ENCODE assay signal across 8 mouse cellular contexts in the genomic region with DNA sequence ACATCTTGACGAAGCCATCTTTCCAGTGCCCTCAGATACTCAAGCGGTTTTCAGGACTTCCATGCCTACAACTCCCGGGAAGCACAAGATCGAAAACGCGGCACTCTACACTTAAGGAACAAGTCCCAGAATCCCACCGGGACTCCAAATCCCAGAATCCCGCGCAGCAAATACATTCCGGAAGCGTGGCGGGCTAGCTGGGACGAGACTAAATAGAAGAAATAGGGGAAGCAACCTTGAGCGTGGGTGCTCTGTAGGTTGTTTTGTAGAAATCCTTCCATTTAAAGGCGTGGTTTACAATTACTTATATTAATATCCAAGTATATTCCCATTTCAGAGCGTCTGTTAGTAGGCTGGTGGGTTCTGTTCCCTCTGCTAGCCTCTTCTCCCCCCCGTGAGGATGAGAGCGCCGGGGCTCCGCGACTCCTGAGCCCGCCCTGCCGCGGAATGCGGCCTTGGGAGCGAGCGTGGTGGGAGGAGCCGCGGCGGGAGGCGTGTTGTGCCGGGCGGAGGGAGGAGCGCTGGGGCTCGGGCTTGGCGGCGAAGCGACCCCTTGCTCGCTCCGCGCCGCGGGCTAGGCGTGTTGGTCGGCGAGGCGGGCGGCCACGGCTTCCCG. TPM values are rescaled to one million over a fixed set of nuclear protein-coding genes. Genes with fewer than 3 reads are reported as not detected.
DNase-seq lines count a peak whose midpoint lies in the region; ATAC-seq lines count a peak whose summit lies in the region.

A gene (plus strand): TSS at position 465 of the 616 bp plus-strand sequence.

- H3K27ac ChIP-seq in hindbrain, embryonic 11.5 days (ENCODE audit: low read depth, low read length) = peak within 1 kb of the TSS; percentile 74; the same call in 1 of the 2 replicates

- peak; percentile 99 for ATAC-seq in hindbrain, embryonic 11.5 days (ENCODE audit: low FRiP score)

- no peaks in the 10 kb centered on the region; the same call in 1 of the 2 replicates for H3K27me3 ChIP-seq in hindbrain, embryonic 11.5 days (ENCODE audit: control insufficient read depth, insufficient read depth, low read length)

- H3K9ac ChIP-seq in hindbrain, embryonic 11.5 days (ENCODE audit: low read depth, low read length) = peak within 1 kb of the TSS; percentile 87

- no peaks in the 10 kb centered on the region for H3K36me3 ChIP-seq in hindbrain, embryonic 11.5 days (ENCODE audit: control insufficient read depth, insufficient read depth, low read length)

- 1% methylated on average over 48 of the region's 50 CpGs for WGBS in hindbrain, embryonic 11.5 days

- no peaks in the 10 kb centered on the region for H3K9me3 ChIP-seq in hindbrain, embryonic 11.5 days (ENCODE audit: control insufficient read depth, low read length)

- H3K4me3 ChIP-seq in hindbrain, embryonic 11.5 days (ENCODE audit: low read depth, low read length) = peak within 1 kb of the TSS; percentile 79

- H3K4me2 ChIP-seq in hindbrain, embryonic 11.5 days (replicated peaks; ENCODE audit: low read depth, low read length) = peak within 1 kb of the TSS; percentile 75

- DNase-seq in Muller cell, postnatal 12 days (ENCODE audit: inconsistent ontology term) = peak; percentile 98
- peak; percentile 91 for DNase-seq in cerebellum, adult 9-11 months
- peak; percentile 91 to 96 for DNase-seq in frontal cortex, adult 2 months (ENCODE audit: extremely low spot score in 1 of 2, low spot score in 1 of 2)
- peak; percentile 95 for DNase-seq in hindbrain, embryonic 11.5 days (ENCODE audit: low spot score)
- DNase-seq in layer of hippocampus, postnatal 10 days (ENCODE audit: low spot score in 2 of 2) = peak; percentile 90 to 95
- DNase-seq in lung, postnatal 10 days = peak; percentile 97
- peak; percentile 95 for DNase-seq in ovary, postnatal 36 days (ENCODE audit: low spot score)
- peak; percentile 94 for DNase-seq in thymus, postnatal 25 days

- no peaks in the 10 kb centered on the region for H3K4me1 ChIP-seq in hindbrain, embryonic 11.5 days (replicated peaks; ENCODE audit: control insufficient read depth, insufficient read depth, low read length)

RNA-seq across cellular contexts. Expression of the gene that starts here (rescaled TPM):
- polyA plus RNA-seq in frontal cortex, adult 2 months (2012; rRNA removed) = 38.2 and 39.1 TPM in 2 replicates
- 37.3 and 41.1 TPM in 2 replicates for polyA plus RNA-seq in hindbrain, embryonic 11.5 days (2014; fragmentation: Nextera tagmentation; extraction: Ambion mirVana)
- 10 to 100 TPM; 59.0 to 64.7 TPM for total RNA-seq in layer of hippocampus, postnatal 10 days (2021)

Comparison
In these comparisons a context has a peak if more than half of its experiments do, and no peak if none do; other contexts are left out.
1. Peak in every context shown above with its lines: DNase-seq, ATAC-seq, H3K4me3 ChIP-seq and H3K27ac ChIP-seq.